ENCODE assay signal across 17 mouse cellular contexts in the genomic region with DNA sequence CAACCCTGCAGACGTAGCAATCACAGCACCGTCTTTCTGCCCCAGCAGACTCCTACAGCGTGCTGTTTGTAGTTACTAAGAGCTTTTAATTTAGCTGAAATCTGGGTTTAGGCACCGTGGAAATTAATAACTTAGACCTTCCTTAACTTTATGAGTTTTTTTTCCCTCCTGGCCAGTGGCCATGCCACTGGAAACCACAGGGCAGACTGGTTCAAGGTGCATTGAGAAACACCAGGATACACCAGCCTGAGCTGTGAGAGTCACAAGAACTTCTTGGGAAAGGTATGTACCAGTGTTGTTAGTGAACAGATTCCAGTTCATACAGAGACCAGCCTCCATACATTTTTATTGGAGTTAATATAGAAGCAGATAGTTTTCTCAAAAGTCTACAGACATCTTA. TPM values are rescaled to one million over a fixed set of nuclear protein-coding genes. Genes with fewer than 3 reads are reported as not detected.
DNase-seq lines count a peak whose midpoint lies in the region; ATAC-seq lines count a peak whose summit lies in the region.
"Had no signal": no experiment of that assay in that cellular context is flagged by ENCODE, and none has a peak within 500 bp of the region (broad histone marks: within the 10 kb centered on the region; RNA-seq: fewer than 3 reads in every experiment).

No protein-coding gene starts in this region.

- no peak overlapping the region for H3K4me3 ChIP-seq in lung, embryonic 16.5 days (ENCODE audit: low read length)
- H3K4me3 ChIP-seq in hindbrain, embryonic 13.5 days, result no peak overlapping the region
- no peak overlapping the region for H3K4me3 ChIP-seq in hindbrain, embryonic 12.5 days
- H3K4me3 ChIP-seq: intestine, embryonic 15.5 days; layer of hippocampus, adult 2 months; midbrain, embryonic 12.5 days had no signal

- no peak for ATAC-seq in lung, embryonic 16.5 days (ENCODE audit: low read depth)
- ATAC-seq in hindbrain, embryonic 13.5 days (ENCODE audit: low FRiP score), result no peak
- ATAC-seq in hindbrain, embryonic 12.5 days (ENCODE audit: low FRiP score), result no peak
- ATAC-seq: forebrain, postnatal 0 days; intestine, embryonic 15.5 days had no signal

- DNase-seq in kidney, adult 9 months, result peak; percentile 60
- DNase-seq in kidney, adult 18-20 months, result no peak
- DNase-seq in lung, postnatal 36 days, result no peak
- DNase-seq in gonadal fat pad, adult 2 months (ENCODE audit: low read depth), result peak; percentile 64
- DNase-seq: adrenal gland, postnatal 36 days; cerebellum, adult 8-10 months; forebrain, postnatal 0 days; right cerebral cortex, postnatal 14 days; thymus, postnatal 4 days had no signal

- no peak overlapping the region for H3K4me2 ChIP-seq in lung, embryonic 16.5 days (ENCODE audit: low read depth, low read length)
- H3K4me2 ChIP-seq in hindbrain, embryonic 13.5 days, result no peak overlapping the region
- H3K4me2 ChIP-seq in hindbrain, embryonic 12.5 days (replicated peaks), result no peak overlapping the region
- H3K4me2 ChIP-seq: hindbrain, embryonic 14.5 days; intestine, embryonic 15.5 days; midbrain, embryonic 12.5 days had no signal

- H3K27ac ChIP-seq in lung, embryonic 16.5 days (ENCODE audit: low read length), result peak overlapping the region; percentile 66
- no peak overlapping the region for H3K27ac ChIP-seq in hindbrain, embryonic 13.5 days
- no peak overlapping the region for H3K27ac ChIP-seq in hindbrain, embryonic 12.5 days
- H3K27ac ChIP-seq: intestine, embryonic 15.5 days; layer of hippocampus, adult 2 months; liver, embryonic 14.5 days; midbrain, embryonic 12.5 days had no signal

- H3K36me3 ChIP-seq in lung, embryonic 16.5 days (ENCODE audit: control insufficient read depth, insufficient read depth, low read length), result peaks cover 13% of the 10 kb centered on the region
- no peaks in the 10 kb centered on the region; the same call in 1 of the 2 replicates for H3K36me3 ChIP-seq in hindbrain, embryonic 13.5 days
- 0 out of 2 replicates have a peak, but pooled peaks cover 5% of the 10 kb centered on the region for H3K36me3 ChIP-seq in hindbrain, embryonic 12.5 days

- no peak overlapping the region for H3K9ac ChIP-seq in lung, embryonic 16.5 days (ENCODE audit: low read length)
- H3K9ac ChIP-seq in hindbrain, embryonic 13.5 days, result no peak overlapping the region
- H3K9ac ChIP-seq in hindbrain, embryonic 12.5 days, result no peak overlapping the region
- H3K9ac ChIP-seq: forebrain, postnatal 0 days; hindbrain, embryonic 14.5 days; intestine, embryonic 15.5 days; liver, embryonic 14.5 days; midbrain, embryonic 12.5 days had no signal

- no peaks in the 10 kb centered on the region for H3K27me3 ChIP-seq in lung, embryonic 16.5 days (ENCODE audit: control insufficient read depth, insufficient read depth, low read depth, low read length)
- no peaks in the 10 kb centered on the region for H3K27me3 ChIP-seq in hindbrain, embryonic 13.5 days
- H3K27me3 ChIP-seq in hindbrain, embryonic 12.5 days, result no peaks in the 10 kb centered on the region
- H3K27me3 ChIP-seq: intestine, embryonic 15.5 days had no signal

- H3K9me3 ChIP-seq in lung, embryonic 16.5 days (ENCODE audit: control insufficient read depth, low read length), result peaks cover 3% of the 10 kb centered on the region; the same call in 1 of the 2 replicates
- no peaks in the 10 kb centered on the region for H3K9me3 ChIP-seq in hindbrain, embryonic 13.5 days
- 0 out of 2 replicates have a peak, but pooled peaks cover 2% of the 10 kb centered on the region for H3K9me3 ChIP-seq in hindbrain, embryonic 12.5 days (replicated peaks)
- H3K9me3 ChIP-seq: intestine, embryonic 15.5 days; midbrain, embryonic 12.5 days had no signal

- 82% methylated on average over 4 of the region's 4 CpGs for WGBS in lung, embryonic 16.5 days
- 89% methylated on average over 4 of the region's 4 CpGs for WGBS in hindbrain, embryonic 13.5 days
- 86% methylated on average over 4 of the region's 4 CpGs for WGBS in hindbrain, embryonic 12.5 days

- peaks cover 30% of the 10 kb centered on the region for H3K4me1 ChIP-seq in lung, embryonic 16.5 days (replicated peaks; ENCODE audit: control insufficient read depth, insufficient read depth, low read length)
- H3K4me1 ChIP-seq in hindbrain, embryonic 13.5 days (replicated peaks), result peaks cover 41% of the 10 kb centered on the region
- H3K4me1 ChIP-seq in hindbrain, embryonic 12.5 days, result peaks cover 25% of the 10 kb centered on the region

RNA-seq across cellular contexts. Expression of a gene that starts 4.7 kb away (rescaled TPM):
- polyA plus RNA-seq in lung, embryonic 16.5 days (2015; fragmentation: Nextera tagmentation; extraction: Ambion mirVana), result 102 and 108 TPM in 2 replicates
- polyA plus RNA-seq in gonadal fat pad, adult 2 months (2012; rRNA removed), result 0.93 and 1.1 TPM in 2 replicates
- 20.2 and 21.1 TPM in 2 replicates for polyA plus RNA-seq in hindbrain, embryonic 13.5 days (2015; fragmentation: Nextera tagmentation; extraction: Ambion mirVana)
- 58.5 and 62.6 TPM in 2 replicates for polyA plus RNA-seq in hindbrain, embryonic 12.5 days (2016; fragmentation: Nextera tagmentation; extraction: Ambion mirVana)

RNA-seq across cellular contexts. Expression of a gene that starts 4.8 kb away (rescaled TPM):
- polyA plus RNA-seq in lung, embryonic 16.5 days (2015; fragmentation: Nextera tagmentation; extraction: Ambion mirVana), result 29.3 and 29.4 TPM in 2 replicates
- polyA plus RNA-seq in gonadal fat pad, adult 2 months (2012; rRNA removed), result 11.6 and 14.4 TPM in 2 replicates
- 11.4 and 13.1 TPM in 2 replicates for polyA plus RNA-seq in hindbrain, embryonic 13.5 days (2015; fragmentation: Nextera tagmentation; extraction: Ambion mirVana)
- polyA plus RNA-seq in hindbrain, embryonic 12.5 days (2016; fragmentation: Nextera tagmentation; extraction: Ambion mirVana), result 13.9 and 16.7 TPM in 2 replicates

Comparison
In these comparisons a context has a peak if more than half of its experiments do, and no peak if none do; other contexts are left out.
1. DNase-seq: peak in kidney, adult 9 months (single experiment) and gonadal fat pad, adult 2 months (single experiment); none in kidney, adult 18-20 months (single experiment) and lung, postnatal 36 days (single experiment).
2. RNA of a gene that starts 4.7 kb away (polyA plus RNA-seq): 102 to 108 TPM in lung, embryonic 16.5 days, 58.5 to 62.6 TPM in hindbrain, embryonic 12.5 days and 20.2 to 21.1 TPM in hindbrain, embryonic 13.5 days; 0.93 to 1.1 TPM in gonadal fat pad, adult 2 months; every median in the first group is over 10 times any median in the second.